Mouse (Mus musculus): ENCODE measurements around the gene Ptprh.

Ptprh gene

DNA sequence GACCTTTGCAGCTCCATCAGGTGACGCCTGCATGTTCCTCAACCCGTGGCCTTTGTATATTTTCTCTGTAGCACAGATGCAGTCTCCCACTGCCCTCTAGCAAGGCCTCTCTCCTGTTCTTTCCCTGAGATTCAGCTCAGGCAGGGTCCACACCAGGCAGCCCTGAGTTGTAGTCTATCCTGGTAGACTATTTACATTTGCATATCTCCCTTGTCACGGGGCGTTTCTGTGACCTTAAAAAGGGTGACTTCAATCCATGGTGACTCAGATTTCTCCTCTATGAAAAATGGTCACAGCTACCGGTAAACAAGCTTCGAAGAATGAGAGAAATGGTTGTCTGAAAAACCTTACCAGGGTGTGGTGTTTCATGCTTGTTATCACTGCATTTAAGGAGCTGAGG lies at the start of gene Ptprh:
TSS of gene Ptprh (minus strand) at position 169 of the 400 bp plus-strand sequence.
- no peak for DNase-seq

GRCm38 (mm10) chr7:4653351-4653750 lies 49.5 kb upstream of the Ptprh start:
- DNase-seq: no peak

GRCm38 (mm10) chr7:4652726-4653125 lies 48.9 kb upstream of the Ptprh start:
- no peak for DNase-seq

DNA sequence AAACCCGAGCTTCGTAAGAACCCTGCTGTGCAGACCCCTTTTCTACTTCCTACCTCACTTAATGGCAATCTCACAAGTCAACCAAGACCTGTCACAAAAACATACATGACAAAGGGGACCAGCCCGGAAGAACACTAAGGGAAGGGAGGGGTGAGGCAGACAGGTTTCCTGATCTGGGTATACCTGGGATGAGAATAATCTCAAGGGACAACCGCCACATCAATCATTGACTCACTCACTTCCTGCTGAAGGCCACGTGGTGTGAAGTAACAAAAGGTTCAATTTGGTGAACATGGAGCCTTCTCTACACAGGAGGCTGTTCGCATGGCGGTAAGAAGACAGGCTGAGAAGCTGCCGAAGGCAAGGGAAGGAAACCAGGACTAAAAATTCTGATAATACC lies 47.7 kb upstream of the Ptprh start:
- peak; percentile 23 for DNase-seq

GRCm38 (mm10) chr7:4647992-4648391 lies 44.2 kb upstream of the Ptprh start:
- DNase-seq: no peak

GRCm38 (mm10) chr7:4647291-4647690 lies 43.5 kb upstream of the Ptprh start:
- no peak for DNase-seq

DNA sequence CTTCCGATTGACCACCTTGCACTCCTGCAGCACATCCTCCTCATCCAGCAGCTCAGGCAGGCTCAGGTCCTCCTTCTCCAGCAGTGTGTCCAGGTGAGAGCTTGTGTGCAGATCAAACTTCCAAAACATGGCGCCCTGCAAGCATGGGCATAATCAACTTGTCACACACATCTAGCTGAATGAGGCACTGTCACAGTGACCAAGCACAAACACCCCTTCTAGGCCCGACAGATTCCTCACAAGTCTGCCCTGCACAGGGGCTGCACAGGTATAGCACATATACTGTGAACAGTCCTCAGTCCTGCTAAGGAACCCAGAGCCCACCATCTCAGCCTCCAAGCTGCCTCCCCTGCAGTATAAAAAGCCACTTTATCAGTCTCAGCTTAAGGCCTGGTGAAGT lies 43.0 kb upstream of the Ptprh start:
- no peak for DNase-seq

GRCm38 (mm10) chr7:4643225-4643624 lies 39.4 kb upstream of the Ptprh start:
- DNase-seq: no peak

DNA sequence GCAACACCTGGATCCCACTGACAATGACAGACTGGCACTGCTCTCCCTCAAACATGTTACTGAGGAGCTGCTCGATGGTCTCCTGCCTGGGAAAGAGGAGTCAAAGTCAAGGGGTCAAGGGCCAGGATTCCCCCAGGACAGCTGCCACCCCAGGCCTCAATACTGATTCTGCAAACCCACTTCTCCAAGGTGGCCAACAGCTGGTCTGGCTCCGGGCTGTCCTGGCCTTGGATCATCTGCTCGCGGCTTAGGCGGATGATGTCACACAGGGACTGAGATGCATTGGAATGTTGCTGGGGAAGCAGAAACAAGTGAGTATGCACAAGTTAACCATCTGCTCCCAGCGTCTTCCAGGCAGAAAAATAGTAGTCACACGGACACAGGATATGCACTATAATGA lies 38.1 kb upstream of the Ptprh start:
- DNase-seq: no peak

GRCm38 (mm10) chr7:4641155-4641554 lies 37.3 kb upstream of the Ptprh start:
- DNase-seq: no peak

DNA sequence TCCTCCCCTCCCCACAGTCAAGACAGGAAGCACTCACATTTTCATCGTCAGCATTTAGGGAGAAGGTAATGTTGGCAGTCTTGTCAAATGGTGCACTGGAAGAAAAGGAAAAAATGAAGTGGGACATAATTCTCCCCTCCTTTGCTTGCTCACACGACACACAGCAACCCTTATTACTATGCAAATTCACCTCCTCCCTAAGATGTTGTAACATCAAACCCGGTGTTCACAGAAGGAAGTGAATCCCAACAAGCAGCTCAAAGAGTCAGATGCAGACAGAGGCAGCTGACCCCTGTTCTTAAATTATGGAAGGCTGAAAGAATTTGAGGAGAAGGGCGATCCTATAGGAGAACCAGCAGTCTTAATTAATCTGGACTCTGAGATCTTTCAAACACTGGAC lies 32.3 kb upstream of the Ptprh start:
- DNase-seq: no peak

GRCm38 (mm10) chr7:4631031-4631430 lies 27.2 kb upstream of the Ptprh start, which contains the start of gene Tmem86b:
Gene Tmem86b, minus strand, starts transcription at chr7:4631422.
- peak; percentile 71 for DNase-seq

DNA sequence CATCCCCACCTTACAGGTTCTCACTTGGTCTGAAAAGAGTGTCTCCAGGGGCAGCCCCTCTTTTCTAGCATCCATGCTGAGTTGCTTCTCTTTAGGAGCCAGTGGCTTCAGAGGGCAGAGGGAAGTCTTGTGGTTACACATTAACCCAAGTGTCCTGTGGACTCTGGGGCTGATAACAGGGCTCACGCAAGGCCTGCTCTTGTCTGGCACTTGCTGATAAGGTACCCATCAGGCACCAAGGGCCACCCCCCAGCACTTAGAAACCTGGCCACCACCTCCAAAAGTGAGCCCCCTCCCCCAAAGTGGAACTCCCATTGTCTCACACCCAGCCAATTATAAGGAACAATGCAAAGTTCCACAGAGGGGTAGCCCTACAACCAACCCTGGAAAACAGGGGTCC lies 26.4 kb upstream of the Ptprh start:
- DNase-seq: peak; percentile 53

- DNase-seq: no peak
Observed at GRCm38 (mm10) chr7:4629586-4629985, 25.7 kb upstream of the Ptprh start.

DNA sequence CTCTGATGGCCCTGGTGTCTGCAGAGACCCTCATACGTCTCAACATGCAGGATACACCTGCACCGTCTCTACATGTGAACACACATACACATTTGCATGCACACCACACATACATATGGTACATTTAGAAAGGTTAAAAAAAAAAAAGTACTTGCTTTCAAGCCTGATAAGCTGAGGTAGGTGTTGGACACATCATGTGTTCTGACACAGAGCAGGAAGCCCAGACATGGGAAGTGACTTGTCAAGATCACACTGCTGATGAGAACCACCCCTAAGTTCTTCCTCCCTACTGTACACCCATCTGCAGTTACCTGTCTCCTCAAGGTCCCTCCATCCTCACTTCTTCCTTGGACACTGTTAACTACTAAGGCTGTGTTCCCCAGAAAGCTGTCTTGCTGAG lies 22.1 kb upstream of the Ptprh start:
- DNase-seq: no peak

DNA sequence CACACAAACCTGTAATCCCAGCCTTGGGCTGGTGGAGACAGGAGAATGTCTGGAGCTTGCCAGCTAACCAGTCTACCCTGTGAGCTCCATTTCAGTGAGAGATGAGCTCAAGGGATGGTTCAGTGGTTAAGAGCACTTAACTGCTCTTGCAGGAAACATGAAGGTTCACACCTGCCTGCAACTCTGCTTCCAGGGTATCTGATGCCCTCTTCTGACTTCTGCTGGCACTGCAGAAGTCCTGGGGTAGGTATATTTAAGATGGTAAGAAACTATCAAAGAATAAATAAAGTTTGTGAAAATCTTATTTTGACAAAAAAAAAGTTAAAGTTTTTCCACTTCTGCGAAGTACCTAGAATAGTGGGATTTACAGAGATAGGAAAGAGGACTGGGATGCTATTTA lies 20.5 kb upstream of the Ptprh start:
- DNase-seq: no peak

DNA sequence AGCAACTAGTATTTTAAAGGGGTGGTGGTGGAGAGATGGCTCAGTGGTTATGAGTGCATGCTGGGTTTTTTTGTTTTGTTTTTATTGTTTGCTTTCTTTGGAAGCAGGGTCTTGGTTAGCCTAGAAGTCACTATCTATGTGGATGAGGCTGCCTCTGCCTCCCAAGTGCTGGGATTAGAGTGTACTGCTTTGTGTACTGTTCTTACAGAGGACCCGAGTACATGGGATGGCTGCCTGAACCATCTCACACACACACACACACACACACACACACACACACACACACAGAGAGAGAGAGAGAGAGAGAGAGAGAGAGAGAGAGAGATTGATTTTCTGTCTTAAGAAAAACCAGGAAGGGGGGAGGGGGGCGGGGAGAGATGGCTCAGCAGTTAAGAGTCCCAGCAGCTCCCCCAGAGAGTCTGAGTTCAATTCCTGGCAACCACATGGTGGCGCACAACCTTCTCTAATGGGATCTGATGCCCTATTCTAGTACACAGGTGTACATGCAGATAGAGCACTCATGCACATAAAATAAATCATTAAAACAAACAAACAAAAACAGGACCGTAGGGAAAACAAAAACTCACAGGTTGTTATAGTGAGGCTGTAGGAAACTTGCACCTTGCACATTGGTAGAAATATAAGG lies 19.8 kb upstream of the Ptprh start:
- DNase-seq: peak; percentile 60

- DNase-seq: peak; percentile 66
Observed at GRCm38 (mm10) chr7:4619979-4620378, 16.1 kb upstream of the Ptprh start.

GRCm38 (mm10) chr7:4613740-4614403 lies 10.0 kb upstream of the Ptprh start:
- peak; percentile 28 for DNase-seq

DNA sequence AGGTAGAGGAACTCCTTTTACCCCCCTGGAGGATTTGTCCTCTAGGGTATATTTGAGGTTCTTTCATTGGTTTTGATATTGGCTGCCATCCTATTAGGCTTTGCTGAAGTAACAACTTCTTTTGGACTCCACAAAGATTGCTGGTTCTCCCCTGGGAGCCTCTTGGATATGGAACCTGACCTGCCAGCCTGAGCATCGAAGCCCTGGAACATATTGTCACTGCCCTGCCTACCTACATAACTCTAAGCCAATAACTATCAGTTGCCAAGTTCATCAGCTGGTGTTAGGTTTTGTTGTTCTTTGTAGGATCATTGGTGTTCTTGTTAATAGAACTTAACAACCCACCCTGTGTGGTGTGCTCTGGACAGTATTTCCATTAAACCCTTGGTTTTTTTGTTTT lies 9.1 kb upstream of the Ptprh start:
- no peak for DNase-seq

DNA sequence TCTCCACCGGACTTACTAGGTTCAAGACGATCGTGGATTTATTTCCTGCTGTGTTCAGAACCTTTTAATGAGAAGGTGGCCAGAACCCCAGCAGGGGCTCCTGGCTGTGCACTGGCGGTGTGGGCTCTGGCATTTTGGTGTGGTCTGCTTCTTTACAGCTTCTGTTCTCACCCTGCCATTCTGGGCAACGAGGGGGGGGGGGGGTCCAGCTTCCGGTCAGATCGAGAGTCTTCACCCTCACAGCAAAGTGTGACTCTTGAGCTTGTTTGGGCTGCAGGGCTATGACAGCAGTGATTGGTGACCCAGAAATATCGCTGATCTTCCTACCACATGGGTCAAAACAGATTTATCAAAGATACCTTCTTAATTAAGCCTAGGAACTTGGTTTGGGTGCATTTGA lies 8.5 kb upstream of the Ptprh start:
- no peak for DNase-seq

DNA sequence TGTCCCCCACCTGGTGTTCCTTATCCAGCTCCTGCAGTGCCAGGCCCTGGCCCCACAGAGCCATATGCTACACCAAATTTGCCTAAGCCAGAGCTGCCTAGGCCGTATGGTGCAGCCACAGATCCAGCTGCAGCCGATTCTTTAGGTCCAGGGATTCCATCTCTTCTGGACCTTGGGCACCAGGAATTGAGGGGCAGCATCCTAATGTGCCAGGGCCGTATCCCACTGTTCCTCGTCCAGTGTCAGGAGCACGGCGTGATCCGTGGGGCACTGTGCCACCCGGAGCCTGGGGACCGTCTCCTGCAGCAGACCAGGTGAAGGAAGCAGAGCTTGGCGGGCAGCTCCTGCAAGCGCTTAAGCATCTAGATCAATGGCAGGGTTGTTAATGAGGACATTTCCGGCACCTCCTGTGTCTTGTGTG lies 8.1 kb upstream of the Ptprh start:
- DNase-seq: no peak

- DNase-seq: no peak
Observed at GRCm38 (mm10) chr7:4611511-4611910, 7.7 kb upstream of the Ptprh start.

DNA sequence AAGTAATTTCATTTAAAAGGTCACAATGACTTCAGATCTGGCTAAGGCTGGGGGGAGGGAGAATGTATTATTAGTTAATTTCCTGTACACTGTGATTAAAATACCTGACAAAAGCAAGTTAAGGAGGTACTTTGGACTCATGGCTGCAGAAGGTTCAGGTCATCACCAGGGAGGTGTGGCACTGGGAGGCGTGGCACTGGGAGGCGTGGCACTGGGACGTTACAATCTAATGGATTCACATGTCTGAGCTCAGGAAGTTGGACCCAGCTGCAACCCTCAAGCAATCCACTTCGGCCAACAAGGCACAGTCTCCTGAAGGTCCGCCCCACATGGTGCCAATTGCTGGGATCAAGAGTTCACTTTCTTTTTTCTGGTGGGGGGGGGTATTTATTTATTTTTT lies 4.2 kb upstream of the Ptprh start:
- peak; percentile 17 for DNase-seq

DNA sequence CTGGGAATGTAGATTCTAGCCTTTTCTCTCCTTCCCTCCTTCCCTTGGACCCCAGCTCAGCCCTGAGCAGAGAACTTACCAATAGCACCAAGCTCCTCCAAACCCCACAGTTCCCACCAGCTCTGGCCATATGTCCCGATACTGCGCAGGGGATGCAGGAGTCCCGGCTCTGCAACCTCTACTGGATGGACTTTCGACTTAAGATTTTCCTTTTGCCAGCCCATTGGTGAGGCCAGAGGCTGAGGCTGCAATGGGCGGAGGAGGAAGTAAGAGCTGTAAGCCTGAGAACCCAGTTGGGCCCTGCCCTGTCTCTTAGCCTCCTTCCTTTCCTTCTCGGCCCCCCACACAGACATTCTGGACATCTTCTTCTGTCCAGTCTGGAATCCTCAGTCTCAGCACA lies 872 bp downstream of the Ptprh start:
- no peak for DNase-seq

All from kidney, postnatal 14 days (tissue).